Mouse (Mus musculus): ENCODE results near the gene Clstn1.
A peak's percentile ranks its signal among the peaks of the same experiment; 100 is the strongest.

Clstn1 gene

DNA sequence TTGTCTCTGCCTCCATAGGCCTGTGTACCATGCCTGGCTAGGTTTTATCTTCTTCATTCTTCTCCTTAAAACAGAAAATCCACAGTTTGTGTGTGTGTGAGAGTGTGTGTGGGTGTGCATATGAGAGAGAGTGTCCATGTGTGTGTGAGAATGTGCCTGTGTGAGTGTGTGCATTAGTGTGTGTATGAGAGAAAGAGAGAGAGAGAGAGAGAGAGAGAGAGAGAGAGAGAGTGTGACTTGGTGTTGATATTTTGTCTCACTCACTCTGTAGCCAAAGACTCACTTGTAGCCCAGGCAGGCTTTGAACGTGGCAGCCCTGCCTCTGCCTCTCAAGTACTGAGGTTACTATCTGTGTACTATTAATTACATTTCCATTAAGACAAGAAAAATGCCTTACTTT is 47.9 kb downstream of the Clstn1 start:
- no peak for DNase-seq (ENCODE audit: low read depth, low spot score)

DNA sequence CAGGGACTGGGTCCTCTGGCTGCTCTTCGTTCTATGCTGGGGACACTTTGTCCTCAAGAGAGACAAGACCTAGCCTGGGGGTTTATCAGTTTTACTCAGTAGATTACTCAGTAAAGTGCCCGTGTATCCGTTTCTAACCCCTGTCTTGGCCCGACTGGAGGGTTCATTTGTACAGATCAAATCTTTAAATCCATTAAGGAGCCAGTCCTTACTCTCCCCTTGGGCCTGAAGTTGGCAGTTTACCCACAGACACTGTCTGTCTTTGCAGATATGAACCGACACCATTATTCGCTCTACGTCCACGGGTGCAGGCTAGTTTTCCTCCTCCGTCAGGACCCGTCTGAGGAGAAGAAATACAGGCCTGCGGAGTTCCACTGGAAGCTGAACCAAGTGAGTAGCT is 48.7 kb downstream of the Clstn1 start:
- no peak for DNase-seq (ENCODE audit: low read depth, low spot score)

DNA sequence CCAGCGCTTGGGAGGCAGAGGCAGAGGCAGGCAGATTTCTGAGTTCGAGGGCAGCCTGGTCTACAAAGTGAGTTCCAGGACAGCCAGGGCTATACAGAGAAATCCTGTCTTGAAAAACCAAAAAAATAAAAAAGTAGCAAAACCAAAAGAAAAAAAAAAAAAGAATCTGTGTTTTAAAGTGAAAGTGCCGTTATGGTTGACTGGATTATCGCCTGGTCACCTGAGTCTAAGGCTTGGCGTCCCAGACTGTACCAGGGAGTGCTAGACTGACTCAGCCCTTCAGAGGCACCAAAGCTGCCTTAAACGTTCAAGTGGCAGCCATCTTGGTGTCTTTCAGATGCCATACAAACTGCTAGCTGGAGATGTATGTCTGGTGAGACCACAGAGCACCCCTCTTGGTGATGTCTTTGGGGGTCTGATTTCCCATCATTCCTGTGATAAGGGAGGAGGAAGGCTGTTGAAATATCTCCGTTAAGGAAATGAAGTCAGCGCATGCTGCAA is 49.7 kb downstream of the Clstn1 start:
- no peak for DNase-seq (ENCODE audit: low read depth, low spot score)

DNA sequence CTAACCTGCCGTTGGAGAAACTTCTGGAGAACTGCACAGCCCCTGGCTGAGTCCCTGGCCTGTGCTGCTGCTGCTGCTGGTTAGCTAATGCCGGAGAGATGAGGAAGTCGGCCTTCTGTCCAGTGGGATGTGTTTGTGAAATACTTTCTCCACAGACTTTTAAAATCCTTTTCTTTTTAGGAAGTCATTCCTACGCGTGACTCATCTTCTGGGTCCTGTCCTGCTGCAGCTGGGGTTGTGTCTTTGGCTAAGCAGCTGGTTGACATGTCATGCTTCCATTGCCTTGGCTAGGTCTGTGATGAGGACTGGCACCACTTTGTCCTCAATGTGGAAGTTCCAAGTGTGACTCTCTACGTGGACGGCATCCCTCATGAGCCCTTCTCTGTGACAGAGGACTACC is 51.7 kb downstream of the Clstn1 start:
- DNase-seq (ENCODE audit: low read depth, low spot score): no peak

DNA sequence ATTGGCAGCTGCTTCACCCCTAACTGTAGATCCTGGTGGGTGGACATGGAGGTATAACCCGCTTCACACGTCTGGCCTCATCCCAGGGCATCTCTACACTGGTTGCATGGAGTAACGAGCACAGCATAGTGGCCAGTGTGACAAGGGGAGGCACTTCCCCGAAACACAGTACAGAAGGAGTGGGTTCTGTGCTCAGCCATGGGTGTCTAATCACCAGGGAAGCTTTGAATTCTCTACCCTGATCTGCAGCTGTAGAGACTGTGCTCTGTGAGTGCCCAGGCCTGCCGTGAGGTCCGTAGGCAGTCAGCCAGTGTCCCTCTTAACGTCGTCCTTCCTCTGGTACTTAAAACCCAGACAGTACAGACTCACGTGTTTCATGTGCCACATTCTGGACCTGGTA is 54.6 kb downstream of the Clstn1 start:
- no peak for DNase-seq (ENCODE audit: low read depth, low spot score)

GRCm38 (mm10) chr4:149641400-149641799 is 55.1 kb downstream of the Clstn1 start:
- no peak for DNase-seq (ENCODE audit: low read depth, low spot score)

- DNase-seq (ENCODE audit: low read depth, low spot score): no peak
These were observed 55.7 kb downstream of the Clstn1 start for GRCm38 (mm10) chr4:149641956-149642355.

- DNase-seq (ENCODE audit: low read depth, low spot score): no peak
These were observed 59.5 kb downstream of the Clstn1 start for GRCm38 (mm10) chr4:149645761-149646160.

- DNase-seq (ENCODE audit: low read depth, low spot score): no peak
These were observed 62.0 kb downstream of the Clstn1 start for GRCm38 (mm10) chr4:149648031-149648805.

DNA sequence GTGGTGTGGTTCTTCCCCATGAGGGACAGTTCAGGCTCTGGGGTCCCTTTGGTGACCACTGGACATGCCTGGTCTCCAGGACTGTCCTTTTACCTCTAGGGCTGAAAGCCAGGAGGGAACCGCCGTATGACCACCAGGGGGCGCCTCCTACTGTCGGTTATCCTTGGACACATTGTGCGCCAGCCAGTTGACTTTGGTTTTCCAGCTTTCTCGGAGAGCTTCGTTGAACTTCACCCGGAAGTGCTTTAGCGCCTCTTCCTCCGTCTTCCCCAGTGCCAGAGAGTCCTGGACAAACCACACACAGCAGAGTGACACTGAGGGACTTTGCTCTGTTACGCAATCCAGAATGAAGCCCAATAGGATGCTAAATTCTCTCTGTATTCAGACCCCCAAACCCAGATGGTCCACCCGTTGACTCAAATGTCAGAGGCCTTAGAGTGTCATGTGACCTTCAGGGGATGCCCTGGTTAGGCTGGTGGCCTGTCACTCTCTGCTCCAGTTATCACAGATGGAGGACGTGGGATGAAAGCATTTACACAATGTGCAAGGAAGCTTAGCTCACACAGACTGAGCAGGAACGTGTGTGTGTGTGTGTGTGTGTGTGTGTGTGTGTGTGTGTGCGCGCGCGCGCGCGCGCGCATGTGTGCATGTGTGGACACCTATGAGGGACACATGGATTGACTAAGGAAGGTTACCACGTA is 64.4 kb downstream of the Clstn1 start:
- peak; percentile 79 for DNase-seq (ENCODE audit: low read depth, low spot score)

- peak; percentile 58 for DNase-seq (ENCODE audit: low read depth, low spot score)
These were observed 68.0 kb downstream of the Clstn1 start for GRCm38 (mm10) chr4:149654232-149654631.

GRCm38 (mm10) chr4:149657858-149658416 is 71.7 kb downstream of the Clstn1 start:
- DNase-seq (ENCODE audit: low read depth, low spot score): no peak

DNA sequence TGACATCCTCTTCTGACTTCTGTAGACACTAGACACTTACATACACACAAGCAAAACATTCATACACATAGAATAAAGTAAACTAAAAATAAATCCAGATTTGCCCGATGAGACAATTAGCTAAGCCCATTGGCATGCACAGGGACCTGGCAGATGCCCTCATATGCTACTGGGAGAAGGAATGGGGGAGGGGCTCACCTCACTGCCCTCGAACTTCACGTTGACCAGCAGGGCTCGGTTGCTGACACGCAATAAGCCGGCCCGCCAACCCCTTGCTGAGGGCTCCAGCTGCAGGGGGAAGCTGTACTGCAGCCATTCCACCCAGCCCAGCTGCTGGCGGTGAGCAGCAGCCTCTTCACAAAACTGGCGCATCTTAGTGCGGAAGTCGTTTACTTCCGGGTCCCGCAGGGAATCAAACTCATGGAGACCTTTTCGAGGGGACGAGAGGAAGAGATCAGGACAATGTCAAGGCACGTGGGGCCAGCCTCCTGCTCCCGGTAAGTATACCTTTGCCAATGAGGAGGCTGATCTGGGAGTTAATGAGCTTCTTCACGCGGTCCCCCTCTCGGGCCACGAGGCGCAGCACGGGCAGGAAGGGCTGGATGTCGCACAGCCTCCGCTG is 73.3 kb downstream of the Clstn1 start:
- DNase-seq (ENCODE audit: low read depth, low spot score): peak; percentile 41

- DNase-seq (ENCODE audit: low read depth, low spot score): no peak
These were observed 74.3 kb downstream of the Clstn1 start for GRCm38 (mm10) chr4:149660598-149660997.

- DNase-seq (ENCODE audit: low read depth, low spot score): no peak
These were observed 75.8 kb downstream of the Clstn1 start for GRCm38 (mm10) chr4:149661967-149662589.

GRCm38 (mm10) chr4:149663849-149664503 is 77.7 kb downstream of the Clstn1 start:
- DNase-seq (ENCODE audit: low read depth, low spot score): no peak

DNA sequence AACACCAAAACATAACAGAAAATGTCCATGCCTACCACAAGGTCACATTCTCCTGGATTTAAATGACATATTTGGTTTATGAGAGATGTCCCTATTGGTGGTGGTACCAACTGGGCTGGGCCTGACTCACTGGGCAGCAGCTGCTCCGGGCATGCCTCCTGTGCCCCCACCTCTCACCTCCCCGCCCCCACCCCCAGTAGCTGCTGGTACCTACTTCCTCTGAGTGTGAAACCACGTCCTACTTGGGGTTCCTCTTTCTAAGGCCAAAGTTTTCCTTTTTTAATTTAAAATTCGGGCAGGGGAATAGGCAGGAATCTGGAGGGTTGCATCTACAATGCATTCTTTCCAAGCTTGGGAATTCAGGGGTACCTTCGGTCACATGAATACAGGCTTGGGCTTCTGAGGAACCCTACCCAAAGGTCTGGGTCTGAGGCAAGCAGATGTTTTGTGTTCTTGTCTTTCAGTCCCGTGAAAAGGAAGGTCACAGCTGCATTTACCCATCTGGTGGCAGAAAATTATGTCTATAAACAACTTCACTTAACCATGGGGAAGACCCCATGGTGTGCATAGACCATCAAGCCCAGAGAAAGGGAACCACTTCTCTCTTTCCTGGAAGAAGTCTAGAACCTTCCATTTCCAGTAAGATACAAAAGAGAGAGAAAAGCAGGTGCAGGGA is 78.9 kb downstream of the Clstn1 start:
- no peak for DNase-seq (ENCODE audit: low read depth, low spot score)

GRCm38 (mm10) chr4:149665692-149666090 is 79.4 kb downstream of the Clstn1 start:
- DNase-seq (ENCODE audit: low read depth, low spot score): no peak

DNA sequence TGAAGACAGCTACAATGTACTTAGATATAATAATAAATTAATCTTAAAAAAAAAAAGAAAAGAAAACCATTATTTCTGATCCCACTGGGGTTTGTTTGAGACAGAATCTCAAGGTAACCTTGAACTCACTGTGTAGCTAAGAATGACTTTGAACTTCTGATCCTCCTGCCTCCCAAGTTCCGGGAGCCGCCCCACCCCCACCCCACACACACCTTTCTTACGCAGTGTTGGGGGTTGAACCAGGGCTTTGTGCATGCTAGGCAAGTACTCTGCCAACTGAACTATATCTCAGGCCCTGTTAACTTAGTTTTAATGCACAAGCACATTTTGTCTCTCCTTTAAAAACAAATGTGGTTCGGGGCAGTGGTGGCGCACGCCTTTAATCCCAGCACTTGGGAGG is 84.9 kb downstream of the Clstn1 start:
- no peak for DNase-seq (ENCODE audit: low read depth, low spot score)

DNA sequence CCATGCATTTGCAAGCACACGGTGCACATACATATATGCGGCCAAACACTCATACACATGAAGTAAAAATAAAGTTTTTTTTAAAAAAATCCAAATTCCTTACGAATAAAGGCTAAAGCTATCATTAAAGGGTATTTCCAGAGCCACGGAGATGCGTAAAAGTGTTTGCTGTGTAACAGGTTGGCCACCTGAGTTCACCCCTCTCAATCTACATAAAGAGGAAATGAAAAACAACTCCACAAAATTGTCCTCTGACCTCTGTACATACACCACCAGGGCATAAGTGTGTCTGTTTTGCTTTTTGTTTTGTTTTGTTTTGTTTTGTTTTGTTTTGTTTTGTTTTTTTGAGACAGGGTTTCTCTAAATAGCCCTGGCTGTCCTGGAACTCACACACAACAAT is 86.5 kb downstream of the Clstn1 start:
- DNase-seq (ENCODE audit: low read depth, low spot score): no peak

Measured in ES-CJ7 (cell line).